Comparison of ENCODE assay signal across 19 mouse cellular contexts in the genomic region with DNA sequence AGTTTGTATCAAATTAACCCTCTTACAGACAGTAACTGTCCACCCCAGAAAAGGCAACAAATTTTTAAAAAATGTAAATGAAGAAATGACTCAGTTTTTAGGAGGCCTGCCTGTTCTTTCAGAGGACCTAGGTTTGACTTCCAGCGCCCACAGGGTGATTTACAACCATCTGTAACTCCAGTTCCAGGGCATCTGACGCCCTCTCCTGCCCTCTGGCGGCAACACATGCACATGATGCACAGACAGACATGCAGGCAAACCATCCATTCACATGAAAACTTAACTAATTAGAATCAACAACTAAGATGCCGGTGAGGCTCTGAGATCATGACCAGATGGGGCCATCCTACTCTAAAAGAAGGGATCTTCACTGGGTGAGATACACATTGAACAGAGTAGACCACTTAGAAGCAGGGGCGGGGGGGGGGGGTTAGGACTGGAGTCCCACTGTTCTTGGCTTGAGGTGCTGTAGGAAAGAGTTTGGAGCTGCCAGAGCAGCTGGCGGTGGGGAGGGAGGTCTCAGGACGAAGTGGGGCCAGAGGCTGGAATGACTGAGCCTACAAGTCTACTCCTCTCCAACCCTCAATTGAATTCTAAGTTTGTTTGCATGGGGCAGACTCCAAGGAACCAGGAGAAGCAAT.
DNase-seq lines count a peak whose midpoint lies in the region; ATAC-seq and TF ChIP-seq lines count a peak whose summit lies in the region.
"Had no signal": no experiment of that assay in that cellular context is flagged by ENCODE, and none has a peak within 500 bp of the region (broad histone marks: within the 10 kb centered on the region; RNA-seq: fewer than 3 reads in every experiment).

No protein-coding gene starts in this region.

- no peak for ATAC-seq in forebrain, embryonic 11.5 days (replicated peaks; ENCODE audit: low FRiP score)
- ATAC-seq in forebrain, embryonic 12.5 days (ENCODE audit: low FRiP score): no peak
- no peak for ATAC-seq in midbrain, postnatal 0 days (ENCODE audit: low FRiP score)
- ATAC-seq in midbrain, embryonic 13.5 days: no peak
- ATAC-seq: CD4-positive, CD25-positive, alpha-beta regulatory T cell, adult 4 months; forebrain, postnatal 0 days had no signal

- peak; percentile 43 for DNase-seq in forebrain, embryonic 11.5 days (ENCODE audit: low spot score)
- DNase-seq in left cerebral cortex, adult 2 months (ENCODE audit: extremely low spot score in 1 of 2, low spot score in 2 of 2): no peak
- DNase-seq in left cerebral cortex, postnatal 10 days (ENCODE audit: extremely low spot score in 1 of 2, low spot score in 2 of 2): no peak
- no peak for DNase-seq in midbrain, postnatal 0 days (ENCODE audit: low spot score)
- no peak for DNase-seq in embryo, embryonic 9.5 days (ENCODE audit: extremely low spot score)
- DNase-seq in yolk sac, embryonic 10.5 days (ENCODE audit: low spot score): no peak
- DNase-seq: adrenal gland, adult 2 months; cerebellum, adult 9-11 months; forebrain, postnatal 0 days; kidney, adult 8-10 months; kidney, postnatal 14 days; layer of hippocampus, adult 9-11 months; right cerebral cortex, postnatal 4 days had no signal

- H3K4me2 ChIP-seq in forebrain, embryonic 11.5 days (ENCODE audit: low read depth, low read length, severe bottlenecking): no peak overlapping the region
- H3K4me2 ChIP-seq in forebrain, embryonic 12.5 days: no peak overlapping the region
- no peak overlapping the region for H3K4me2 ChIP-seq in midbrain, postnatal 0 days (ENCODE audit: low read depth, low read length, poor library complexity, severe bottlenecking)
- no peak overlapping the region for H3K4me2 ChIP-seq in midbrain, embryonic 13.5 days (replicated peaks)
- H3K4me2 ChIP-seq: embryonic facial prominence, embryonic 13.5 days; midbrain, embryonic 11.5 days; neural tube, embryonic 12.5 days had no signal

- H3K27me3 ChIP-seq in forebrain, embryonic 11.5 days (ENCODE audit: control insufficient read depth, insufficient read depth, low read length): no peaks in the 10 kb centered on the region
- no peaks in the 10 kb centered on the region for H3K27me3 ChIP-seq in forebrain, embryonic 12.5 days
- no peaks in the 10 kb centered on the region for H3K27me3 ChIP-seq in midbrain, postnatal 0 days (ENCODE audit: insufficient read depth, low read length)
- no peaks in the 10 kb centered on the region for H3K27me3 ChIP-seq in midbrain, embryonic 13.5 days
- H3K27me3 ChIP-seq: embryonic facial prominence, embryonic 13.5 days; neural tube, embryonic 12.5 days had no signal

- intact Hi-C loops in left cerebral cortex, adult 2 months (cut with DNase I): no loop called here
- intact Hi-C loops in left cerebral cortex, postnatal 10 days (cut with DNase I): no loop called here

- H3K9me3 ChIP-seq in forebrain, embryonic 11.5 days (ENCODE audit: control insufficient read depth, low read length): no peaks in the 10 kb centered on the region
- H3K9me3 ChIP-seq in forebrain, embryonic 12.5 days: no peaks in the 10 kb centered on the region
- no peaks in the 10 kb centered on the region for H3K9me3 ChIP-seq in midbrain, postnatal 0 days (ENCODE audit: low read length)
- no peaks in the 10 kb centered on the region for H3K9me3 ChIP-seq in midbrain, embryonic 13.5 days
- H3K9me3 ChIP-seq: embryonic facial prominence, embryonic 13.5 days; neural tube, embryonic 12.5 days had no signal

- no peak overlapping the region for H3K4me3 ChIP-seq in forebrain, embryonic 11.5 days (ENCODE audit: low read depth, low read length)
- no peak overlapping the region for H3K4me3 ChIP-seq in forebrain, embryonic 12.5 days (replicated peaks)
- H3K4me3 ChIP-seq in left cerebral cortex, adult 2 months: no peak overlapping the region
- H3K4me3 ChIP-seq in midbrain, postnatal 0 days (ENCODE audit: low read depth, low read length): no peak overlapping the region
- H3K4me3 ChIP-seq in midbrain, embryonic 13.5 days (replicated peaks): no peak overlapping the region
- H3K4me3 ChIP-seq: embryonic facial prominence, embryonic 13.5 days; neural tube, embryonic 12.5 days had no signal

- no peak overlapping the region for H3K9ac ChIP-seq in forebrain, embryonic 11.5 days (ENCODE audit: low read length)
- no peak overlapping the region for H3K9ac ChIP-seq in forebrain, embryonic 12.5 days
- no peak overlapping the region for H3K9ac ChIP-seq in midbrain, postnatal 0 days (replicated peaks; ENCODE audit: low read length, poor library complexity, severe bottlenecking)
- no peak overlapping the region for H3K9ac ChIP-seq in midbrain, embryonic 13.5 days (replicated peaks)
- H3K9ac ChIP-seq: embryonic facial prominence, embryonic 13.5 days; forebrain, postnatal 0 days; neural tube, embryonic 12.5 days had no signal

- TF ChIP-seq CTCF in left cerebral cortex, adult 2 months (IDR thresholded peaks at IDR 0.05): peak; percentile 3; the same call in 1 of the 2 replicates
- peak; percentile 13; the same call in 1 of the 2 replicates for TF ChIP-seq CTCF in midbrain, postnatal 0 days (IDR thresholded peaks at IDR 0.05)

- 82% methylated on average over 7 of the region's 7 CpGs for WGBS in forebrain, embryonic 11.5 days
- 82% methylated on average over 7 of the region's 7 CpGs for whole genome bisulfite sequencing in forebrain, embryonic 12.5 days
- WGBS in midbrain, postnatal 0 days: 89% methylated on average over 7 of the region's 7 CpGs
- 89% methylated on average over 7 of the region's 7 CpGs for WGBS in midbrain, embryonic 13.5 days

- no peak overlapping the region for H3K27ac ChIP-seq in forebrain, embryonic 11.5 days (ENCODE audit: low read depth, low read length)
- no peak overlapping the region for H3K27ac ChIP-seq in forebrain, embryonic 12.5 days
- H3K27ac ChIP-seq in left cerebral cortex, adult 2 months: no peak overlapping the region
- H3K27ac ChIP-seq in midbrain, postnatal 0 days (ENCODE audit: low read depth, low read length): no peak overlapping the region
- H3K27ac ChIP-seq in midbrain, embryonic 13.5 days: no peak overlapping the region
- H3K27ac ChIP-seq: embryonic facial prominence, embryonic 13.5 days; neural tube, embryonic 12.5 days had no signal

- no peaks in the 10 kb centered on the region for H3K36me3 ChIP-seq in forebrain, embryonic 11.5 days (ENCODE audit: control insufficient read depth, insufficient read depth, low read length)
- no peaks in the 10 kb centered on the region for H3K36me3 ChIP-seq in forebrain, embryonic 12.5 days (replicated peaks)
- no peaks in the 10 kb centered on the region for H3K36me3 ChIP-seq in midbrain, postnatal 0 days (ENCODE audit: insufficient read depth, low read length)
- H3K36me3 ChIP-seq in midbrain, embryonic 13.5 days: no peaks in the 10 kb centered on the region
- H3K36me3 ChIP-seq: embryonic facial prominence, embryonic 13.5 days; neural tube, embryonic 12.5 days had no signal

- no peaks in the 10 kb centered on the region for H3K4me1 ChIP-seq in forebrain, embryonic 11.5 days (replicated peaks; ENCODE audit: control insufficient read depth, insufficient read depth, low read length)
- no peaks in the 10 kb centered on the region for H3K4me1 ChIP-seq in forebrain, embryonic 12.5 days
- H3K4me1 ChIP-seq in midbrain, postnatal 0 days (ENCODE audit: insufficient read depth, low read length): no peaks in the 10 kb centered on the region
- H3K4me1 ChIP-seq in midbrain, embryonic 13.5 days (replicated peaks): no peaks in the 10 kb centered on the region
- H3K4me1 ChIP-seq: neural tube, embryonic 12.5 days had no signal
